Mouse (Mus musculus): ENCODE results near the gene Cwc25. TPM values are rescaled to one million over a fixed set of nuclear protein-coding genes. Genes with fewer than 3 reads are reported as not detected.

Gene Cwc25
- total RNA-seq (2021) = 10 to 100 TPM; 10.8 to 11.7 TPM

- peak; percentile 95 for DNase-seq
Measured at GRCm38 (mm10) chr11:97766154-97766881, at the start of gene Cwc25. Cwc25 (minus strand) TSS chr11:97766556.

GRCm38 (mm10) chr11:97815736-97816135 is 49.4 kb upstream of the Cwc25 start:
- no peak for DNase-seq

DNA sequence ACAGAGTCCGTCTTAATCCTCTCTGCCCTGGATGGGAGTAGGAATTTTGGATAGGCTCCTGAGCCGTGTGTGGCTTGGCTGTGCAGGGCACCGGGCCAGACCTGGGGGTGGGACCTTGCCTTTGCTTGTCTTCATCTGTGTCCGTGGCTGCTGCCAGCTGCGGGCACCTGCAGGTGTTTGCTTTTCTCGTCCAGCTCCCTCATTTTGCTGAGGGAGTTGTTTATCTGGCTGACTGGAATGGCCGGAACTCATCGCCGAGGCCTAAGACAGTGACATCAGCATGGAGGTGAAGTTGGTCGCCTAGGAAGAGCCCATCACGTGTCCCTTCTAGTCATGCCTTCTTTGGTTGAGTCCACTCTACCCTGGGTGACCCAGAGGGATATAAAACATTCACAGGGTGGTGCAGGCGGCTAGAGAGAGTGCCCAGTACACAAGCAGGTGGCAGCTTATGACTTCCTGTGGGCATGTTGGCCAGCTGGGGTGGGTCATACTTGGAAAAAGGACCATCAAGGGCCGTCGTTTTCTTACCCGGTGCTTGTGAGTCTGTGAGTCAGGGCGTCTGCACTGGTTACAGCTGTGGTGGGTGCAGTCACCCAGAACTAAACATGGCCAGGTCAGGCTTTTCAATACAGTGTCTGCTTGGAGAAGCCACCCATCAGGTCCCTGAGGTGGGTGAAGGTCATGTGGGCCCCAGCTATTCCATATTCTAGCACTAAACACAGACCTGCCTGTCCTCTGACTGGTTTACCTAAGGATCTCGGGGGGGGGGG is 47.6 kb upstream of the Cwc25 start:
- no peak for DNase-seq

GRCm38 (mm10) chr11:97813085-97813484 is 46.7 kb upstream of the Cwc25 start:
- DNase-seq = no peak

- no peak for DNase-seq
Measured at GRCm38 (mm10) chr11:97812491-97812921, 46.1 kb upstream of the Cwc25 start.

GRCm38 (mm10) chr11:97811569-97812362 is 45.4 kb upstream of the Cwc25 start:
- DNase-seq = no peak

- no peak for DNase-seq
Measured at GRCm38 (mm10) chr11:97810970-97811369, 44.6 kb upstream of the Cwc25 start.

GRCm38 (mm10) chr11:97810356-97810755 is 44.0 kb upstream of the Cwc25 start:
- peak; percentile 4 for DNase-seq

GRCm38 (mm10) chr11:97809235-97810121 is 43.1 kb upstream of the Cwc25 start:
- peak; percentile 5 for DNase-seq

- DNase-seq = peak; percentile 55
Measured at GRCm38 (mm10) chr11:97808621-97809234, 42.4 kb upstream of the Cwc25 start.

DNA sequence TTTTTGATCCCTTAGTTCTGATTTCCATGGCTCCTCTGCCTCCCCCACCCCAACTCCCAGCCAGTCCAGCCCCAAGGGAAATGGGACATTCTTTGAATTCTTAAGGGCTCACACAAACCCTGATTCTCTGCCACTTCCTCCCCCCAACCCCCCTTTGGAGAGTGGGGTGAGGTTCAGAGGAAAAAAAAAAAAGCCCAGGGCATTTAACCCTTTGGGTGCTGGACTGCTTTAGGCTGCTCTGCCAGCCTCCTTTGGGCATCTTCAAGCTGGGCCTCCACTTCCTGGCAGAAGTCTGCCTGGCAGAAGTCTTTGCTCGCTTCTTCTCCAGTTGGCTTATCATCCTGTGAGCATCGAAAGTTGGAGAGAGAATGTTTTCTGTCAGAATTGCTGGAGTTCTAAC is 41.7 kb upstream of the Cwc25 start:
- DNase-seq = peak; percentile 64

DNA sequence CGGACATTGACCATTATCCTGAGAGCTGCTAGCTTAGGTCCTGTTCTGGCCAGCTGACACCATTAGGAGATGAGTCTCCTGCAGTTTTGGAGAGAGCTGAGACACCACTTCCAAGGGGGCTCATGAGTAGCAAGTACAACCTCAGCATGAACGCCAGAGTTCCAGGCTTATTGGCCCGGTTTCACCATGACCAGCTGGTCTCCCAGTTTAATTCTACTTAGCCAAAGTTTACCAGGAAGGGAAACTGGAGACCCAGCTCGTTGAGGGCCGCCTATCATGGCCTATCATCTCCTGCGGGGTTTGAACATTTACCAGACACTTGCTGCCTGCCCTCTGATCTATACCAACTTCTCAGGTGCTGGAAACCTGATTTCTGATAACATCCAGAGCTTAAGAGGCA is 41.3 kb upstream of the Cwc25 start:
- DNase-seq = peak; percentile 37

DNA sequence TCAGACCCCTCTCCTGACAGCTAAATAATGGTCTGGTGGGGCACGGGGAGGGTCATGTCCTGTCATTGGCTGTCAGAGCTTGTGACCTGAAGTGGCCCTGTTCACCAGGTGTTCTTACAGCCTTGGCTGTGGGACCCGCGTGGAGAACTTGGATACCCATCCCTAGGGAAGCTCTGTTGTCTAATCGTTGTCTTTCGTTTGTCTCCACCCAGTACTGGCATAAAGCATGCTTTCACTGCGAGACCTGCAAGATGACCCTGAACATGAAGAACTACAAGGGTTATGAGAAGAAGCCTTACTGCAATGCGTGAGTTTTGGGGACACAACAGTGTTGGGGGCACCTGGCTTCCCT is 40.2 kb upstream of the Cwc25 start:
- no peak for DNase-seq

DNA sequence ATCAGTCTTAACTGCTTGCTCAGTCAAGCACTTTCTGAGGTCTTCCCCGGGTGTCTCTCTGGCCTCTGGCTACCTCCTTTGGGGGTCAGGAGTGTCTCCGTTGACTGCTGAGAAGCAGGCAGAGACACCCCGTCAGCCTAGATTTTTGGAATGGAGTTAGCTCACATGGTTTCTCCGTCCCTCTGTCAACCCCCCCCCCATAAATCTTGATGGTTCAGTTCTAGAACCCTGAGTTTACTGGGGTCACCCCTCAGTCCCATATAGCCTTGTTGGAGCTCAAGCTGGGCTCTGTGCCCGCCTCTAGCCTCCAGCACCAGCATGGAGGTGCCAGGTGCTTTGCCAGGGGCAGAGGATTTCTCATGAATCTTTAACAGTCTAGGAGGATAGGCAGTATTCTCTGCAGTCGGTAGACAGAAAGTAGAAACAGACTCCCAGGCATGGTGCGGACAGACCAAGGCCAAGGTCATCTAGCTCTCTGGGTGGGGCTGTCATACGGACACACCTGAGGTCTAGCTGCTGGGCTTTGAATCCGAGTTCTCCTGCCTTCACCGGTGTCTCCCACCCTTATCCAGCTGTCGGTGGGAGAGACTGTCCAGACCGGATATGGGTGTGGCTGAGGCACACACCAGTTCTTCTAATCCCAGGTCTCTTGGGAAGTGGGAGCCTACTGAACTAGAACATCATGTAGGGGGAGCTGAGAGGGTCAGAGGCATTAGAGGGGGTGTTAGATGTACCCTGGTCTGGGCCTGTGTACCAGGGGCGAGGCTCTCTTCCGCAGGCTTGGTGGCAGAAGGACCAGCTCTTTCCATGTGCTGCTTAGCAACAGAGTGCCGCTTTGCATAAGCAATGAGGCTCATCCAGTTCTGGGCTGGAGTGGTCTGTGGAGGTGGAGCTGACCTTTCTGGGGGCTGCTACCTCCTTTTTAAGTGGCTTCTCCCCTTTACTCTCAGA is 39.6 kb upstream of the Cwc25 start:
- DNase-seq = peak; percentile 38

DNA sequence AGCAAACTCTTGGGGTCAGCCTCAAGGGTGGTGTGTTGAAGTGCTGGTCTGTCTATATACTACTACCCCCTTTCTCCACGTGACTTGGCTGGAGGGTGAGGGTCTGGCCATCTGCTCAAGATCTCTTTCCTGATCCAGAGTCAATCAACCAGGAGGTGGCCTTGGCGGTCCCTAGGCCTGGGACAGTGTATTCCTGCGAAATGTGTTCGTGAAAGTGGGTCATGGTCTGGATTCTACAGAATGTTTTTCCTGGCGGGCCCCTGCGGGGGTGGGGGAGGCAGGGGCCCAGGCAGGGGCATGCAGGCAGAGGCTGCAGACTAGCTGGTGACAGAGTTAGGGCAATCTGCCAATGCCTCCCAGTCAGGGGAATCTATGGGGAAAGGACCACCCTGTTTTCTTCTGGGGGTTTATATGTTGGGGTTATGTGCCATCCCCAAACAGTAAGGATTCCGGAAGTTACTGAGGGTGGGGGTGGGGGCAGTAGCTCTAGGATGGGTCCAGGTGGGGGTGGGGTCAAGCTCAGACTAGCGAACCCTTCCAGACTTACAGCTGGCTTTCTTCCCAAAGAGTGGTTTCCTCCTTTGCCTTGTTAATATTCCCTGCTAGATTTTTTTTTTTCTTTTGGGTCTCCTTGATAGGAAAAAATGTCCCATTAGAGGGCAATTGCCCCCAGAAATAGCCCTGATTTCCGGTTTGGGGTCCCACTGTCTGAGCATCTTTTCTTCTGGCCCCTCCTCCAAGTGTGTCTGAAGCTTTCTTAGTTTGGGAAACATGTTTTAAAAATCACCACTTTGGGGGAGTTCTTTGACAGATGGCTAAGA is 38.7 kb upstream of the Cwc25 start:
- DNase-seq = peak; percentile 67

- peak; percentile 6 for DNase-seq
Measured at GRCm38 (mm10) chr11:97803847-97804246, 37.5 kb upstream of the Cwc25 start.

DNA sequence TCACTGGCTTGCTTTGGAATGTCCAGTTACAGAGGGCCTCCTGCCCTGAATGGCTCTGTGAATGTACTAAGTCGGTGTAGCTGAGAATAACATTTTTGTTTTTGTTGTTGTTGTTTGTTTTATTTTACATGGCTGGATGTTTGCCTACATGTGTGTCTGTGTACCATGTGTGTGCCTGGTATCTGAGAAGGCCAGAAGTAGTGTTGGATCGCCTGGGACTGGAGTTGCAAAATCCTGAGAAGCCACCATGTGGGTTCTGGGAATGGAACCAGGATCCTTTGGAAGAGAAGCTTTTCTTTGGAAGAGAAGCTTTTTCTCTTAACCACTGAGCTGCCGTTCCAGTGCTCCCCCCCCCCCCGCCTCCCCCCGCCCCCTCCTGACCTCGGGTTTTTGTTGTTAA is 36.1 kb upstream of the Cwc25 start:
- DNase-seq = peak; percentile 3

DNA sequence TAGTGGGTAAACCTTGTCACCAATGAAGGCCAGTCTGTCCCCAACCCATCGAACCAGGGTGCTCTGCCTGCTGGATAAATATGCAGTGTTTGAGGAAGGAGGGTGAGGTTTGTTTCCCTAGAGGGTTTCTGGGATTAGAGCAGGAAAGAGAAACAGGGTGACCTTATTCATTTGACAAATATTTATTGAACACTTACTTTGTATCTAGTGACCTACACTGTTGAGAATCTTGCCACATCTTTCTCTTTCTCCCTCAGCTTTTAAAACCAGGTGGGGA is 35.8 kb upstream of the Cwc25 start:
- DNase-seq = no peak

DNA sequence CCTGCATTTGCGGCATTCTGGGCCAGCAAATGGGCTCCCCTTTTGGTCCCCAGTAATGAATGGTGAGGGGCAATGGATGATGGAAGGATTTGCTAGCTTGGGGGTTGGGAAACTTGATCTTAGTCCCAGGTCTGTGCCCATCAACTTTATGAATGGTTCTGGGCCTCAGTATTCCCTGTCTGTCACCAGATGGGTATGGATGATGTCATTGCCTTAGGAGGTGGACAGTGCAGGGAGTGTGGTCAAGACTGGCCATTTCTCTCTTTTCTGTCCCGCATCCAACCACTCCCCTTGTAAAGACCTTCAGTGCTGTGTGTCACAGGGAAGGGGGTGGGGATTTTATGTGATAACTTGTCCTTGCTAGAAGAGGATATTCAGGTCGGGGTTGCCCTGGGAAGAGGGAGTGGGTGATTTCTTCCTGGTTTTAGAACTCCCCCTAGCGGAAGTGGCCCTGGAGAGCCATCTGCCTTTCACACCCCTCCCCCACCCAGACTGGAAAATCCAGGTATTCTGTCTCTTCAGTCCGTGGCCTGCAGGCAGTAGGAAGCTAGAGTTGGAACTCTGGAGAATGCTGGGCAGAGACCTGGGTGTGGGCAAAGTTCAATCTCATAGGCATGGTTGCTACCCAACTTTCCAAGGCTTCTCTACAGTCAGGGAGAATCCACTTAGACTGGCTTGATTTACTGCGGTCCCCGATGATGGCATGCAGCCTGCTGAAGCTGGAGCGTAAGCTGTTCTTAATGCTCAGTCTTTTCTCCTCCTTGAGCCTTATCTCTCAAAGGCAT is 35.2 kb upstream of the Cwc25 start:
- peak; percentile 61 for DNase-seq

All from heart, postnatal 4 days (tissue).